Mouse (Mus musculus) lung, adult 2 months (tissue): Measurements from ENCODE around the gene Tat. TPM values are rescaled to one million over a fixed set of nuclear protein-coding genes. Genes with fewer than 3 reads are reported as not detected.
A peak's percentile ranks its signal among the peaks of the same experiment; 100 is the strongest.
"Not testable (repeated sequence)": the region's sequence is repeated elsewhere in the genome, so short reads cannot be mapped to it uniquely, and the experiment has no call there.

ENCODE experiments used
- DNase-seq: peaks from one replicate; pipeline ENCODE4 v3.0.0; 2022
- H3K4me1 ChIP-seq: fragments of 200-500 bp; 2 replicates; pipeline ENCODE4 v1.6.1; 2011; ENCODE audit warnings: low read length; ENCODE audit not compliant: control insufficient read depth, insufficient read depth
- H3K4me3 ChIP-seq: fragments of 200-500 bp; replicated peaks from 2 replicates; pipeline ENCODE3; 2011; ENCODE audit warnings: low read depth, mild to moderate bottlenecking, control low read depth, low read length; ENCODE audit errors: extremely low read depth
- CTCF ChIP-seq: fragments of 200-500 bp; IDR thresholded peaks from 2 replicates; pipeline ENCODE4 v1.5.1; 2011; ENCODE audit warnings: mild to moderate bottlenecking, low read length, control low read depth; ENCODE audit not compliant: insufficient read depth
- POLR2A ChIP-seq: fragments of 200-500 bp; IDR thresholded peaks from 2 replicates; pipeline ENCODE4 v1.6.1; 2011; ENCODE audit warnings: low read depth, mild to moderate bottlenecking, control low read depth, low read length, borderline replicate concordance; ENCODE audit errors: extremely low read depth
- WGBS: fragments of 180-500 bp; shearing (Covaris S2); methylation state at CpG from one replicate; pipeline ENCODE4 v1.1.7; 2018; 5-methylcytosine and 5-hydroxymethylcytosine counted together
- polyA plus RNA-seq: library from polyadenylated mRNA; depleted of rRNA; stranded (reverse); fragments of >200 nt; gene quantifications from 2 replicates; pipeline ENCODE4 v1.2.3, GENCODE M21; 2012

Tat gene
- polyA plus RNA-seq, 1 experiment = 0.71 TPM

DNA sequence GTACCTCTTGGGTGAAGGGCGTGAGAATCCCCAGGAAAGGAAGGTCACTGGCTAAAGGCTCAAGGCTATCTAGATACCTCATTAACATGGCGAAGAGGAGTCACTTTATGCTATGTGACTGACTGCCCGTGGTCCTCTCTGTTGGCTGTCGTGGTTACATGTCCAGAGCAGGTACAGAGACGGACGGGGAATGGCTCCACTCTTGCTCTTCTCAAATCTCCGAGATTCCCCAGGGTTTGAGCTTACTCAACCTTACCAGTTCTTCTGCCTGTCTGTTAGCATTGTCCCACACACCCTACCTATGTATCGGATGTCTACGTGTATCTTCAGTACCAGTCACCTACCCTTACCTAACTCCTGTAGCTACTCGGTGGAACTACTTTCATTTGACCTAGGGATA, 9.7 kb downstream of the Tat start:
- Histone ChIP-seq H3K4me1 (peaks cover 2% of the 10 kb centered on the region), H3K4me3 (no peak overlapping the region)
- 83% methylated on average over 10 of the region's 10 CpGs for WGBS
- no peak for TF ChIP-seq CTCF
- TF ChIP-seq POLR2A = no peak
- DNase-seq = no peak

DNA sequence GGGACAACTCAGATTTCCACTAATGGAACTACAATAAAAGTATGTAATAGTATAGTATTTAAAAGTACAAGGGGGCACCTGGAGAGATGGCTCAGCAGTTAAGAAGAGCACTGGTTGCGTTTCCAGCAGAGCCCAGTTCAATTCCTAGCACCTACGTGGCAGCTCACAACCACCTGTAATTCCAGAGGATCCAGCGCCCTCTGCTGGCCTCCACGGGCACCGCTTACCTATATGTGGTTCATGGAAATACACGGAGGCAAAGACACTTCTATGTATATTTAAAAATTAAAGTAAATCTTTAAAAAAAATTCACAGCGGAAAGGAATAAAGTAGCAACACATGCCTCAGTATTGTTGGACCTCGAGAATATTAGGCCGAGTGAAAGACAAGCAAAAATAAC, 12.7 kb downstream of the Tat start:
- no peak for TF ChIP-seq POLR2A
- TF ChIP-seq CTCF = peak; percentile 53
- DNase-seq = peak; percentile 30
- peaks cover 2% of the 10 kb centered on the region for H3K4me1 ChIP-seq
- WGBS = 56% methylated on average over 9 of the region's 9 CpGs
- H3K4me3 ChIP-seq = no peak overlapping the region

DNA sequence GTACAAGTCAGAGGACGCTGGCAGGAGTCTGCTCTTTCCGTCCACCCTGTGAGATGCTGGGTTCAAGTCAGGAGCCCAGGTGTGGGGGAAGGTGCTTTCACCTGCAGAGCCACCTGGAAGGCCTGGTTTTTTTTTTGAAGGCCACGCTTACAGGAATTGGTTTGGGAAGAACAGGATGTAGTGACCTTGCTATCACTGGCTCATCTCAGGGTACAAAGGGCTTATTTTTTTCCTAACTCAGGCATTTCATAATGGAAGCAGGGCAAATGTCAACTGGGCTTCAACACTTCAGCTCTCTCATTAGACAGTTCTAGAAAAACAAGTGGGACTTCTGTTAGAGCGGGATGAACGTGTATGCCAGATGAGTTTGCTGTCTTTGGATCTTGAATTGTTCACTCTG, 14.1 kb downstream of the Tat start:
- TF ChIP-seq POLR2A (no peak), CTCF (no peak)
- H3K4me3 ChIP-seq = no peak overlapping the region
- 77% methylated on average over 5 of the region's 5 CpGs for WGBS
- no peak for DNase-seq
- H3K4me1 ChIP-seq = peaks cover 2% of the 10 kb centered on the region

DNA sequence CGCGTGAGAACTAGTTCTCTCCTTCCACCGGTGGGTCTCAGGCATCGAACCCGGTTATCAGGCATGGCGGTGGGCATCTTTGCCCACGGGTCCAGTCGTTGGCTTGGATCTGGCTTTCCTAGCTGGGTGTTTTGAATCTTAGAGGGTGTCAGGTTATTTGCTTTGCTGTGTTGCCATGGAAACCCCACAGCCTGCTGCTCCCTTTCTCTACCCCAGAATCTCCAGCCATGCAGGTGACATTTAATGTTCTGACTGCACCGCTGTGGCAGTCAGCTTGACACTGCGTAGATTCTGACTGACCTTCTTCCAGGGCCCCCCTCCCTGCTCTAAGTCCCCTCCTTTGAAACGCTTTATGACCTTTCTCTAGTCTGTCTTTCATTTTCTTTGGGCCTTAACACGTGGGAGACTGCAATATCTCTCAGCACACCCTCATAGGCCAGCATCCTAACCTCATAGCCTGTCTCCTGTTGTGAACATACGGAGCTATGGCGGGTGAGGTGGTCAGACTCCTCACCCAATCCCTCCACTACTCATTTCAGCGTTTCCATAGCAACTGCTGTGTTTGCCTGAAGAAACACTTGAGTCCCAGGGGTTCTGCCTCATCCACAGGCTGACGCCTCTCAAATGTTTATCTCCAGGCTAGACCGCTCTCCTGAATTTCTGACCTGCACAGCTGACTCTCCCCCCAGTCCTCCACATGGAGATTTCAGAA, 16.2 kb downstream of the Tat start:
- no peak for DNase-seq
- TF ChIP-seq POLR2A (no peak), CTCF (no peak)
- Histone ChIP-seq H3K4me3 (no peak overlapping the region), H3K4me1 (no peaks in the 10 kb centered on the region)
- WGBS = 65% methylated on average over 17 of the region's 17 CpGs

DNA sequence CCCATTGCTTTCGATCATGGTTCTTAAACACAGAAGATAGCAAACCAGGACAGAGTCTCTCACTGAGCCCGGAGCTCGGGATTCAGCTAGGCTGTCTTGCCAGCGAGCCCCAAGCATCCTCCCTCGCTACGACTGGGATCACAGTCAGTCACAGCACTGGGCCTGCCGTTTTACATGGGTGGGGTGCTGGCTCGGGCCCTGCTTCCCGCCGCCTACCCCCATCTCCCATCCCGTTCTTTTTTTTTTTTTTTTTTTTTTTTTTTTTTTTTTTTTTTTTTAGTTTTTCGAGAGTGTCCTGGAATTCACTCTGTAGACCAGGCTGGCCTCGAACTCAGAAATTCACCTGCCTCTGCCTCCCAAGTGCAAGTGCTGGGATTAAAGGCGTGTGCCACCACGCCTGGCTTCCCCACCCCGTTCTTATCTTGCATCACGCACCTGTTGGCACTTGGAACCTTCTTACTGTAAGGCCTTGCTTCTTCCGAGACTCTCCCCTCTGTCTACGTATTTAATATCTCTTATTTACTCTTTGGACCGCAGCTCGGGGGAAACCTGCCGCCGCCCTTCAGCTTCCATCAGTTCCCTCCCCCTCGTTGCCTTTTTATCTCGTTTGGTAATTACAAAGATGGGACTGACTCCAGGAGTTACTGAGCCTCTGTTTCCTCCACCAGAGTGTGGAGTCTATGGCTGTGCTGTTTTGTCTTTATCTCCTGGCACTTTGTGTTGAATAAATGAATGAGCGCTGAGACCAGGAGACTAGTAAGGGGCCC, 18.2 kb downstream of the Tat start:
- TF ChIP-seq CTCF (no peak), POLR2A (no peak)
- DNase-seq = no peak
- no peaks in the 10 kb centered on the region for H3K4me1 ChIP-seq
- no peak overlapping the region for H3K4me3 ChIP-seq
- 58% methylated on average over 26 of the region's 26 CpGs for WGBS

DNA sequence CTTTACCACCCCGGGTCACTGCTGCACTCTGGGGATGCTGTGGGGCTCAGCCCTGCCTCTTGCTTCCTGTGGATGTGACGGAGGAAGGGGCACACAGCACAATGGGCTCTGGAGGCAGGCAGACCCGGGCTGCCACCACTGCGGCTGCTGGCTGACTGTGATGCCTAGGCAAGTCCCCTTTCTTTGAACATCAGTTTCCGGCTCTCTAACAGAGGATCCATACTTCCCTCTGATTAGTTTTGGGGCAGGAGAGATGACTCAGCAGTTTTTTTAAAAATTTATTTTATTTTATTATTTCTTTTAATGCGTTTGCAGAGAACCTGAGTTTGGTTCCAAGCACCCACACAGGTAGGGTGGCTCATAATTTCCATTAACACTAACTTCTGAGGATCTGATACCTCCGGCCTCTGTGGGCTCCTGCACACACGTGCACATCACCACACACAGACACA, 18.8 kb downstream of the Tat start:
- DNase-seq = no peak
- 49% methylated on average over 8 of the region's 8 CpGs for WGBS
- Histone ChIP-seq H3K4me1 (no peaks in the 10 kb centered on the region), H3K4me3 (no peak overlapping the region)
- TF ChIP-seq POLR2A (no peak), CTCF (no peak)

DNA sequence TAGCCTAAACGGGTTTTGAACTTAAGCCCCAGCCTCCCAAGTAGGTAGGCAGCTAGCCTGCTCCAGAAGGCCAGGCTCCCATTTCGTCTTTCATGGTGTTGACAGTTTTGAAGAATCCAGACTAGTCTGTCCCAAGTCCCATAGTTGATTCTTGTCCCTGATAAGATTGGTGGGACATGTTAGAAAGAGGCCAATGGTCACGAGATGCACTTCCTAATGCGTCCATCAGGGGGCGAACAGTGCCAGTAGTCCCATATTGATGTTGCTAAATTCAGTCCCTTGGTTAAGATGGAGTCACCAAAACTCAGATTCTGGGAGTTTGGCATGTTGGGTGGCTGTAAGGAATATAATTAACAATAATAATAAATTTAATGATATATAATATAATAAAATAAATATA, 20.6 kb downstream of the Tat start:
- 28% methylated on average over 5 of the region's 5 CpGs for WGBS
- peak; percentile 46 for DNase-seq
- Histone ChIP-seq H3K4me1 (no peaks in the 10 kb centered on the region), H3K4me3 (no peak overlapping the region)
- peak; percentile 70 for TF ChIP-seq CTCF
- TF ChIP-seq POLR2A = no peak

DNA sequence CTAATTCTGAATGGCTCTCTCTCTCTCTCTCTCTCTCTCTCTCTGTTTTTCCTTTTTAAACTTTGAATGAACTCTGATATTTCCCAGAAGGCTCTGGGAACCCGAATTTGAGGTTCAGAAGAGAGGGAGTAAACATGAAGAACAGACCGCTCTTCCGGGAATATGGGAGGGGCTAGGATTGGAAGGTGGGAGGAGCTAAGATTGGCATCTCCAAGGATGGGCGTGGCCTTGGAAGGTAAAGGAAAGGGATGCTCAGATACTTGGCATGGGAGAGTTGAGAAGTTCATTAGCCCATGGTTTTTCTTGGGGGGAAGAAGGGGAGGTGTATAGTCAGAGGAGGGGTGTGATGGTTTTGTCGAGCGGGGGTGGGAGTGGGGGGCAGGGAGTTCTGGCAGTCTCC, 31.8 kb downstream of the Tat start:
- no peak overlapping the region for H3K4me3 ChIP-seq
- DNase-seq = no peak
- WGBS = 50% methylated on average over 6 of the region's 6 CpGs
- no peak for TF ChIP-seq CTCF
- no peak for TF ChIP-seq POLR2A
- no peaks in the 10 kb centered on the region for H3K4me1 ChIP-seq

DNA sequence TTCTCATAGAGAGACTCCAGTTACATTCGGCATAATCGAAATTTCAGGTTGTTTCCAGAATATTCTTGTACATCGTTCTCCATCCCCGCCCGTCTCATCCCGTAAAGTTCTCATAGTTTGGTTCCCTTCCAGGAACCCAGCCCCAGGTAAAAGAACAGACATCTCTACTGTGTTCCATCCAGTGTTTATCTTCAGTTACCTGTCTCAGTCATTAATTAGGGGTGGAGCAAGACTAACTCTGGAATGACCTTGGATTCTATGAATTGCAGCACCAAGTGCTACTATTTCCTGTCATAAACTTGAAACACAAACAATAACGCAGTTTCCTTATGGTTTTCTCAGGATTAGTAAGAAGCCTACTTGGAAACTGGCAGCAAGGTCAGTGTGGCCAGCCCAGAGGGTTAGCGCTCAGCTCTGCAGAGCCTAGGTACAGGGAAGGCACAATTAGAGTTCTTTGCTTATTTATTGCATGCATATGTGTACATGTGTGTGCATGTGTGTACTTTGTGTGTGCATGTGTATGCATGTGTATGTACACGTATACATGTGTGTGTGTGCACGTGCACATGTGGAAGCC, 32.6 kb downstream of the Tat start:
- 83% methylated on average over 10 of the region's 10 CpGs for WGBS
- Histone ChIP-seq H3K4me3 (no peak overlapping the region), H3K4me1 (no peaks in the 10 kb centered on the region)
- no peak for DNase-seq
- TF ChIP-seq POLR2A (no peak), CTCF (no peak)

DNA sequence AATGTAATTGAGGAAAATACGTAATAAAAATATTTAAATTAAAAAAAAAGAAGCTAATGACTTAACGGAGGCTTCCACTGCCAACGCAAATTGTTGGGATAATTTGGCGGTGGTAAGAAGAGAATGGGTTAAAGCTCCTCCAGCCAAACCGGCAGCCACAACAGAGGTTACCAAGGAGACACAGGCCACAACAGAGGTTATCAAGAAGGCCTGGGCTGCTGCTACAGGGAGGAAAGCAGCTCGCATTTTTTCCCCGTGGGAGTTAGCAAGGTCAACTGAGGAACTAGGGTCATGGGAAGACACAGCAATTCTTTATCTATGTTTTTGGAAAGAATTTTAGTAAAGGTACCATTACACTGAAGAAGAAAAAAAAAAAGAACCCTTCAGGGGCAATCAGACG, 43.5 kb downstream of the Tat start:
- 38% methylated on average over 8 of the region's 8 CpGs for WGBS
- H3K4me3 ChIP-seq, H3K4me1 ChIP-seq, DNase-seq: not testable (repeated sequence)
